Mouse (Mus musculus) midbrain, embryonic 16.5 days (tissue): ENCODE data around the gene Rab31. TPM values are rescaled to one million over a fixed set of nuclear protein-coding genes. Genes with fewer than 3 reads are reported as not detected.

ENCODE experiments used
- ATAC-seq: fragments of 200-750 bp; cut with Nextera tagmentation; 2 replicates; pipeline ENCODE4 v1.8.0; 2017; ENCODE audit warnings: moderate TSS enrichment
- H3K27ac ChIP-seq: fragments of 300-500 bp; sonication (generic); 2 replicates; pipeline ENCODE4 v1.5.1; 2014; ENCODE audit warnings: mild to moderate bottlenecking, low read length, mixed read lengths
- H3K27me3 ChIP-seq: fragments of 300-500 bp; sonication (generic); 2 replicates; pipeline ENCODE4 v1.6.1; 2014; ENCODE audit warnings: low read depth, low read length, mixed read lengths; ENCODE audit not compliant: control insufficient read depth, insufficient read depth
- H3K36me3 ChIP-seq: fragments of 300-500 bp; sonication (generic); 2 replicates; pipeline ENCODE4 v1.6.1; 2014; ENCODE audit warnings: mild to moderate bottlenecking, low read length, moderate library complexity, mixed read lengths; ENCODE audit not compliant: control insufficient read depth, insufficient read depth
- H3K4me1 ChIP-seq: fragments of 300-500 bp; sonication (generic); 2 replicates; pipeline ENCODE4 v1.6.1; 2014; ENCODE audit warnings: mild to moderate bottlenecking, low read length, mixed read lengths; ENCODE audit not compliant: control insufficient read depth, insufficient read depth
- H3K4me2 ChIP-seq: fragments of 300-500 bp; sonication (generic); 2 replicates; pipeline ENCODE4 v1.6.1; 2014; ENCODE audit warnings: mild to moderate bottlenecking, low read length, mixed read lengths
- H3K4me3 ChIP-seq: fragments of 300-500 bp; sonication (generic); 2 replicates; pipeline ENCODE4 v1.5.1; 2014; ENCODE audit warnings: low read depth, mild to moderate bottlenecking, low read length, moderate library complexity, mixed read lengths
- H3K9ac ChIP-seq: fragments of 300-500 bp; sonication (generic); 2 replicates; pipeline ENCODE4 v1.6.1; 2014; ENCODE audit warnings: low read depth, low read length, mixed read lengths
- H3K9me3 ChIP-seq: fragments of 300-500 bp; sonication (generic); replicated peaks from 2 replicates; pipeline ENCODE4 v1.6.1; 2014; ENCODE audit warnings: mild to moderate bottlenecking, low read length, mixed read lengths; ENCODE audit not compliant: control insufficient read depth, poor library complexity, severe bottlenecking
- WGBS: fragments of 180-500 bp; shearing (Covaris S2); extraction: QIAGEN DNeasy Blood & Tissue Kit; methylation state at CpG from one replicate; pipeline ENCODE4 v1.1.7; 2014; 5-methylcytosine and 5-hydroxymethylcytosine counted together
- polyA plus RNA-seq: library from polyadenylated mRNA; unstranded; fragments of >200 nt; fragmentation: Nextera tagmentation; extraction: Ambion mirVana; gene quantifications from 2 replicates; pipeline ENCODE4 v1.2.1, GENCODE M21; 2015

Gene Rab31
- polyA plus RNA-seq, 1 experiment from 2014 or later, result 79.4 TPM

DNA sequence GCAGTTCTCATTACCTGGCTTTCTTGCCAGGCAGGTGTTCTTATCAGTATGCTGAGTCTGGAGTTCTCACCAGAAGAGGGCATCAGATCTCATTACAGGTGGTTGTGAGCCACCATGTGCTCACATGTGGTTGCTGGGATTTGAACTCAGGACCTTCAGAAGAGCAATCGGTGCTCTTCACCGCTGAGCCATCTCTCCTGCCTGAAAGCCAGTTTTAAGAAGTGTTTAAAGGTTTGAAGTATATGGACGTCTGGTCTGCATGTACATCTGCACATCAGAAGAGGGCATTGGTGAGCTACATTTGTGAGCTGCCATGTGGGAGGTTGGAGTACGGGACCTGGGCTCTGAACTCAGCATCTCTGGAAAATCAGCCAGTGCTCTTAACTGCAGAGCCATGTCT, 1.1 kb upstream of the Rab31 start:
- peaks cover 27% of the 10 kb centered on the region for H3K4me1 ChIP-seq
- H3K27me3 ChIP-seq, result no peaks in the 10 kb centered on the region; the same call in 1 of the 2 replicates
- no peak for ATAC-seq
- H3K36me3 ChIP-seq, result no peaks in the 10 kb centered on the region
- no peak overlapping the region for H3K4me2 ChIP-seq
- no peak overlapping the region for H3K27ac ChIP-seq
- 64% methylated on average over 4 of the region's 4 CpGs for WGBS
- H3K9ac ChIP-seq, result no peak overlapping the region
- no peaks in the 10 kb centered on the region for H3K9me3 ChIP-seq
- H3K4me3 ChIP-seq, result no peak overlapping the region

GRCm38 (mm10) chr17:65770982-65771915, 1.3 kb downstream of the Rab31 start:
- H3K27ac ChIP-seq, result no peak overlapping the region; the same call in 1 of the 2 replicates
- WGBS, result 17% methylated on average over 17 of the region's 17 CpGs
- no peaks in the 10 kb centered on the region for H3K36me3 ChIP-seq
- no peak for ATAC-seq
- no peaks in the 10 kb centered on the region; the same call in 1 of the 2 replicates for H3K27me3 ChIP-seq
- H3K9me3 ChIP-seq, result no peaks in the 10 kb centered on the region
- H3K4me2 ChIP-seq, result peak overlapping the region; percentile 68
- H3K4me1 ChIP-seq, result peaks cover 39% of the 10 kb centered on the region
- H3K4me3 ChIP-seq, result peak overlapping the region; percentile 79
- H3K9ac ChIP-seq, result peak overlapping the region; percentile 93

DNA sequence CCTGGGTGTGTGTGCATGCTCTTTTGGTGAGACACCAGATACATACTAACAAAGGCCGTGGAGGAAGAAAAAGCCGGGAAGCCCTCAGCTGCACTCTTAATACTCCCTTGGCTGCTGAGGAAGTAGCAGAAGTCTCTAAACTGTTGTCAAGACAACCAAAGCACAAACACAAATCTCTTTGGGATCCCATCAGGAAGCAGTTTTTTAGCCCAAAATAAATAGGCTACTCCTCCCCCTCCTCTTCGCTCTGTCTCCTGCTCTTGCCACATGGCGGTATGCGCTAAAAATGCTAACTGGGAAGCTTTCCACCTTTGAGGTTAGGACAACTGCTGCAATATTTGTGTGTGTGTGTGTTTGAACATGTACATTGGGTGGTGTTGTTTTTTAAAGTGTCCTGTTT, 4.1 kb downstream of the Rab31 start:
- peak overlapping the region; percentile 10; the same call in 1 of the 2 replicates for H3K4me2 ChIP-seq
- H3K9ac ChIP-seq, result no peak overlapping the region
- H3K9me3 ChIP-seq, result no peaks in the 10 kb centered on the region
- H3K27me3 ChIP-seq, result no peaks in the 10 kb centered on the region
- peak overlapping the region; percentile 62 for H3K27ac ChIP-seq
- 0 out of 2 replicates have a peak, but pooled peaks have one; percentile 4 for ATAC-seq
- WGBS, result 40% methylated on average over 5 of the region's 5 CpGs
- H3K4me3 ChIP-seq, result no peak overlapping the region
- no peaks in the 10 kb centered on the region for H3K36me3 ChIP-seq
- peaks cover 39% of the 10 kb centered on the region for H3K4me1 ChIP-seq

- Histone ChIP-seq H3K4me1 (peaks cover 8% of the 10 kb centered on the region), H3K4me3 (no peak overlapping the region), H3K27ac (no peak overlapping the region), H3K27me3 (no peaks in the 10 kb centered on the region), H3K9ac (no peak overlapping the region), H3K9me3 (no peaks in the 10 kb centered on the region), H3K36me3 (0 out of 2 replicates have a peak, but pooled peaks cover 4% of the 10 kb centered on the region), H3K4me2 (no peak overlapping the region)
- ATAC-seq, result no peak
- 97% methylated on average over 14 of the region's 14 CpGs for WGBS
Observed at GRCm38 (mm10) chr17:65763221-65763620, 9.3 kb downstream of the Rab31 start.

GRCm38 (mm10) chr17:65757150-65757549, 15.4 kb downstream of the Rab31 start:
- H3K27me3 ChIP-seq, result no peaks in the 10 kb centered on the region
- H3K9ac ChIP-seq, result no peak overlapping the region
- no peak for ATAC-seq
- H3K27ac ChIP-seq, result no peak overlapping the region
- no peak overlapping the region for H3K4me2 ChIP-seq
- H3K9me3 ChIP-seq, result 0 out of 2 replicates have a peak, but pooled peaks cover 3% of the 10 kb centered on the region
- no peak overlapping the region for H3K4me3 ChIP-seq
- 64% methylated on average over 6 of the region's 6 CpGs for WGBS
- H3K4me1 ChIP-seq, result no peaks in the 10 kb centered on the region
- 0 out of 2 replicates have a peak, but pooled peaks cover 2% of the 10 kb centered on the region for H3K36me3 ChIP-seq

DNA sequence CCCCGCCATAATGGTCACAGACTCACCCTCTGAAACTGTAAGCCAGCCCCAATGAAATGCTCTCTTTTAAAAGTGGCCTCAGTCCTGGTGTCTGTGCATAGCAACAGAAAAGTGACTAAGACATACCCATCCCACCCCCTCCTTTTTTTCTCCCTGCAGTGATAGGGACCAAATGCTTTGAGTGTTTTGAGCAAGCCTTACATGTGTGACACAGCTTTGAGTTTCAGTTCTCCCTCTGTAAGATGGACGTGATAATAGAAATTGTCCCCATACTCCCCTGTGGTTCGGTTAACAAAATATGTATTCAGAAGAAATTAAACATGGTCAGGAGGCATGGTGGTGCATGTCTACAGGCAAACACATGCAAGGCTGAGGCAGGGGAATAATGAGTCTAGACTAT, 16.7 kb downstream of the Rab31 start:
- Histone ChIP-seq H3K36me3 (0 out of 2 replicates have a peak, but pooled peaks cover 2% of the 10 kb centered on the region), H3K9me3 (0 out of 2 replicates have a peak, but pooled peaks cover 3% of the 10 kb centered on the region), H3K9ac (no peak overlapping the region), H3K4me3 (no peak overlapping the region), H3K27me3 (no peaks in the 10 kb centered on the region), H3K4me2 (no peak overlapping the region), H3K27ac (no peak overlapping the region), H3K4me1 (no peaks in the 10 kb centered on the region)
- no peak for ATAC-seq
- WGBS, result 96% methylated on average over 3 of the region's 3 CpGs

DNA sequence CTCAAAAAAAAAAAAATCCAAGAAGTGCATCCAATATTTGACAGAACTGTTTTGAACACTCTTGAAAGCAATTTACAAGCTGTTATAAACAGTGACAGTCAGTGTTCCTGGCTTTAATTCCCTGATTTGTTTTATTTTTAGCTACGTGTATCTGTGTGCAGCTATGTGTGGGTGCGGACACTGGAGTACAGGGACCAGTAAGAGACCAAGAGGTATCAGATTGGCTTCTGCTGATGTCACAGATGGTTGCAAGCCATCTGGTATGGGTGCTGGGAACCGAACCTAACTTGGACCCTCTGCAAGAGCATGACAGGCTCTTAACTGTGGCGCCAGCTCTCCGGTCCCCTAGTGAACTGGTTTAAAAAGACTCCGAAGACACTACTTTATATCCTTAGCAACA, 19.4 kb downstream of the Rab31 start:
- Histone ChIP-seq H3K9me3 (0 out of 2 replicates have a peak, but pooled peaks cover 3% of the 10 kb centered on the region), H3K9ac (no peak overlapping the region), H3K36me3 (no peaks in the 10 kb centered on the region), H3K4me2 (no peak overlapping the region), H3K27me3 (no peaks in the 10 kb centered on the region), H3K27ac (no peak overlapping the region), H3K4me1 (no peaks in the 10 kb centered on the region), H3K4me3 (no peak overlapping the region)
- no peak for ATAC-seq
- 97% methylated on average over 6 of the region's 6 CpGs for WGBS

DNA sequence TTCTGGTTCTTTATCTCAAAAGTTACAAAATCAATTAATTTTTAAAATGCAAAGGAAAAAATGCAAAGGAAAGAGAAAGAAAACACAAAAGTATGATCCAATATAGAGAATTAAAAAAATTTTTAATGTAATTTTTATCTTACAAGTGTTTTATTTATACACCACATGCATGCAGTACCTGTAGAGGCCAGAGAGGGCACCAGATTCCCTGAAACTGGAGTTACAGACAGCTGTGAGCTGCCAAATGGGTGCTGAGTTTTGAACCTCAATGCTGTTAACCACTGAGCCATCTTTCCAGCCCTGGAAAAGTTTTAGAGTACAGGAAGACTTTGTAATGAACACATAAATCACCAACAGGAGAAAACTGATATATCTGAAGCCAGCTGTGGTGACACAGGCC, 22.3 kb downstream of the Rab31 start:
- Histone ChIP-seq H3K27me3 (no peaks in the 10 kb centered on the region), H3K4me3 (no peak overlapping the region), H3K27ac (no peak overlapping the region), H3K4me1 (no peaks in the 10 kb centered on the region), H3K4me2 (no peak overlapping the region), H3K9me3 (0 out of 2 replicates have a peak, but pooled peaks cover 3% of the 10 kb centered on the region), H3K36me3 (no peaks in the 10 kb centered on the region), H3K9ac (no peak overlapping the region)
- no peak for ATAC-seq

DNA sequence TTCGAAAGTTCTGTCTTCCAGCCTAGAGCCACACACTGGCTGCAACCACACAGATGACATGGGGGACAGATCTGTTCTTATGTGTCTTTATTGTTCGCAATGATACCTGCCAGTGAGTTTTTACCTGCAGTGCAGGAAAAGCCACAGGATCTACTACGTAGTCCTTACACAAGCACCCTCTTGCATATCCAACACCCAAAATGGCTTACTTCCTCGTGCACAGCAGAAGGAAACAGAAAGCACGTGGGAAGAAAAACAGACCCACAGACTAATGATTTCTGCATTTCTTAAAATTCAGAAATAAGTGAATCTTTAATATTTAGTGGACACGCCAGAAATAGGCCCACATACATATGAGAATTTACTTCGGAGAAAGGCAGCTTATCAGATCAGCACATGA, 22.7 kb downstream of the Rab31 start:
- no peaks in the 10 kb centered on the region for H3K4me1 ChIP-seq
- H3K4me2 ChIP-seq, result no peak overlapping the region
- H3K9me3 ChIP-seq, result peaks cover 3% of the 10 kb centered on the region; the same call in 1 of the 2 replicates
- no peak overlapping the region for H3K4me3 ChIP-seq
- ATAC-seq, result no peak
- 91% methylated on average over 7 of the region's 7 CpGs for WGBS
- H3K36me3 ChIP-seq, result no peaks in the 10 kb centered on the region
- H3K9ac ChIP-seq, result no peak overlapping the region
- no peaks in the 10 kb centered on the region for H3K27me3 ChIP-seq
- no peak overlapping the region for H3K27ac ChIP-seq
